Mouse (Mus musculus): ENCODE measurements around the gene Anxa6. TPM values are rescaled to one million over a fixed set of nuclear protein-coding genes. Genes with fewer than 3 reads are reported as not detected.

Anxa6 gene
- polyA plus RNA-seq, 1 experiment from 2014 or later, result 86.9 TPM

DNA sequence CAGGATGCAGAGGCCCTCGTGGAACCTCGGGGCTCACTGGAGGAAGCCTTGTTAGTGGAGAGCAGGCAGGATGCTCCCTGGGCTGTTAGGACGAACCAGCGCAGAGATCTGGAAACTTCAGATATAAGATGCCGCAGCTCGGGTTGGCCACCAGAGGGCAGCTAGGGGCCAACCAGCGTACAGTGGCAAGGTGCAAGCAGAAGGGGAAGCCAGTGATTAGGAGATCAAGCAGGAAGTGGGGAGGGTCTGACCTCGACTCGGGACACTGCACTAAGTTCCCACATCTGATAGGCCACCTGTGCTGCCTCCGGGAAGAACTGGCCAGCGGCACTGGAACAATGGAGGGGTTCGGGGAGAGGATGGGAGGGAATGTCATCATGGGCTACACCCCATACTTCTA is 35.0 kb downstream of the Anxa6 start:
- 9% methylated on average over 12 of the region's 12 CpGs for WGBS
- Histone ChIP-seq H3K36me3 (ENCODE audit: control insufficient read depth, insufficient read depth) (peaks cover 58% of the 10 kb centered on the region), H3K9ac (ENCODE audit: low read depth, low read length) (no peak overlapping the region), H3K9me3 (ENCODE audit: control insufficient read depth) (no peaks in the 10 kb centered on the region), H3K27ac (ENCODE audit: low read depth, low read length) (no peak overlapping the region), H3K27me3 (replicated peaks; ENCODE audit: control insufficient read depth, insufficient read depth, low read length) (no peaks in the 10 kb centered on the region), H3K4me2 (replicated peaks; ENCODE audit: low read depth) (0 out of 2 replicates have a peak overlapping the region, but pooled peaks have one; percentile 9), H3K4me1 (replicated peaks; ENCODE audit: control insufficient read depth, insufficient read depth, low read length) (no peaks in the 10 kb centered on the region), H3K4me3 (ENCODE audit: low read depth, low read length) (no peak overlapping the region)
- peak; percentile 34; the same call in 1 of the 2 replicates for ATAC-seq
- peak; percentile 95 for TF ChIP-seq CTCF (IDR thresholded peaks at IDR 0.05; ENCODE audit: low read depth)

DNA sequence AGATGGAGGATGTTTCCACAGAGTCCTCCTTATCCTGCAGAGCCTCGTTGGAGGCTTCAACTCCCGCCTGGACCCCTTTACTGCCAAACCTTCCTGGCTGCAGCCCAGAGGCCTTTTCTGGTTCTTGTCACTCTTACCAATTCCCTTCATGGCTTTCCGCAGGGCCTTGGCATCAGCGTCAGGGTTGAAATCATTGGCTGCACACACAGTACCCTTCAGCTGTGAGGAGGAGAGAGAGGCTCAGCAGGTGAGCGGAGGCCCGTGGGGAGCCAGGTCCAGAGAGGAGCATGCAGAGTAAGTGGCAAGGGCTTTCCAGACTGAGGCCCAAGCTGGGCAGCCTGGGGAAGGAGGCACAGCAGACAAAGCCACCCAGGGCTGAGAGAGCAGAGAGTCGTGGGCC is 37.1 kb downstream of the Anxa6 start:
- no peaks in the 10 kb centered on the region for H3K4me1 ChIP-seq (replicated peaks; ENCODE audit: control insufficient read depth, insufficient read depth, low read length)
- no peak for ATAC-seq
- WGBS, result 68% methylated on average over 7 of the region's 7 CpGs
- H3K9ac ChIP-seq (ENCODE audit: low read depth, low read length), result no peak overlapping the region
- H3K9me3 ChIP-seq (ENCODE audit: control insufficient read depth), result no peaks in the 10 kb centered on the region
- H3K36me3 ChIP-seq (ENCODE audit: control insufficient read depth, insufficient read depth), result peaks cover 53% of the 10 kb centered on the region
- no peak for TF ChIP-seq CTCF (IDR thresholded peaks at IDR 0.05; ENCODE audit: low read depth)
- no peaks in the 10 kb centered on the region for H3K27me3 ChIP-seq (replicated peaks; ENCODE audit: control insufficient read depth, insufficient read depth, low read length)
- H3K4me3 ChIP-seq (ENCODE audit: low read depth, low read length), result no peak overlapping the region
- no peak overlapping the region for H3K4me2 ChIP-seq (replicated peaks; ENCODE audit: low read depth)
- no peak overlapping the region for H3K27ac ChIP-seq (ENCODE audit: low read depth, low read length)

DNA sequence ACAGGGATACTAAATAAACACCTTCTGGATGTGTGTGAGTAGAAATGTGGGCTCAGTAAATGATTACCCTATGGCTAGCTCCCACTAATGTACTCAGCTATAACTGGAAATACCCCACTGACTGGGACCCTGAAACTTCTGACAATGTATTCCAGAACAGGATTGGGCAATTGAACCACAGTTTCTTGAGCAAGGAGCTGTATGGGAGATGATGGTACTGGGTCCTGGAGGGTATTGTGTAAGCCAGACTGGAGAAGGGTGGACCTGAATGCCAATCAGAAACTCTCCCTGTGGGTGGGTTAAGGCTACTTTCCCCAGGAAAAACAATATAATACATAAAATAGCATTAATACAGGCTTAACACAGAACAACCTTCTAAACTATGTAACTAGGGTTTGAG is 43.3 kb downstream of the Anxa6 start:
- Histone ChIP-seq H3K27ac (ENCODE audit: low read depth, low read length) (no peak overlapping the region), H3K4me2 (replicated peaks; ENCODE audit: low read depth) (no peak overlapping the region), H3K9me3 (ENCODE audit: control insufficient read depth) (no peaks in the 10 kb centered on the region), H3K27me3 (replicated peaks; ENCODE audit: control insufficient read depth, insufficient read depth, low read length) (no peaks in the 10 kb centered on the region), H3K9ac (ENCODE audit: low read depth, low read length) (no peak overlapping the region), H3K36me3 (ENCODE audit: control insufficient read depth, insufficient read depth) (peaks cover 19% of the 10 kb centered on the region; the same call in 1 of the 2 replicates), H3K4me3 (ENCODE audit: low read depth, low read length) (no peak overlapping the region), H3K4me1 (replicated peaks; ENCODE audit: control insufficient read depth, insufficient read depth, low read length) (no peaks in the 10 kb centered on the region)
- TF ChIP-seq CTCF (IDR thresholded peaks at IDR 0.05; ENCODE audit: low read depth), result no peak
- no peak for ATAC-seq

DNA sequence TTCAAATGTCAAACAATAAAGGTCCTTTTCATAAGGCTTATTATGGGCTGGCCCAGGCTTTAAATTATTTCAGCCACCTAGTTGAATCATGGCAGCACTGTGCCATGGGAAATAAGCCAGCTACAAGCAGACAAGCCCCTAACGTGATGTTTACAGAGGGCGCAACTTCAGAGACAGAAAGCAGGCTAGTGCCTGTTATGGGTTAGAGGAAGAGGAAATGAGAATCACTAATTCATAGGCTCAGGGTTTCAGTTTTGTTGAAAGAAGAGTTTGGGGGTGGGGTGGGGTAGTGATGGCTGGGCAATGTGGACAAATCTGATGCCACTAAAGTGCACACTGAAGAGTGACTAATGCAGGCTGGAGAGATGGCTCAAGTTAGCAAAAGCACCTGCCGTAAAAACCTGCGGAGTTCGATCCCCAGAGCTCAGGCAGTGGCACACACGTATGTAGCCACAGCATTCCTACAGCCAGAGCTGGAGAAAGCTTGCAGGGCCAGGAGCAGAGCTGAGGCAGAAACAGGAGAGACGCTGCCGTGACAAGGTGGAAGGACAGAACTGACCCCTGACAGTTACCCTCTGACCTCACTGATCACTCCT is 44.4 kb downstream of the Anxa6 start:
- H3K4me1 ChIP-seq (replicated peaks; ENCODE audit: control insufficient read depth, insufficient read depth, low read length), result no peaks in the 10 kb centered on the region
- H3K36me3 ChIP-seq (ENCODE audit: control insufficient read depth, insufficient read depth), result peaks cover 18% of the 10 kb centered on the region
- H3K4me3 ChIP-seq (ENCODE audit: low read depth, low read length), result no peak overlapping the region
- no peak for ATAC-seq
- TF ChIP-seq CTCF (IDR thresholded peaks at IDR 0.05; ENCODE audit: low read depth), result no peak
- H3K9ac ChIP-seq (ENCODE audit: low read depth, low read length), result no peak overlapping the region
- H3K27me3 ChIP-seq (replicated peaks; ENCODE audit: control insufficient read depth, insufficient read depth, low read length), result no peaks in the 10 kb centered on the region
- 63% methylated on average over 8 of the region's 8 CpGs for WGBS
- no peak overlapping the region for H3K4me2 ChIP-seq (replicated peaks; ENCODE audit: low read depth)
- no peak overlapping the region for H3K27ac ChIP-seq (ENCODE audit: low read depth, low read length)
- H3K9me3 ChIP-seq (ENCODE audit: control insufficient read depth), result no peaks in the 10 kb centered on the region

DNA sequence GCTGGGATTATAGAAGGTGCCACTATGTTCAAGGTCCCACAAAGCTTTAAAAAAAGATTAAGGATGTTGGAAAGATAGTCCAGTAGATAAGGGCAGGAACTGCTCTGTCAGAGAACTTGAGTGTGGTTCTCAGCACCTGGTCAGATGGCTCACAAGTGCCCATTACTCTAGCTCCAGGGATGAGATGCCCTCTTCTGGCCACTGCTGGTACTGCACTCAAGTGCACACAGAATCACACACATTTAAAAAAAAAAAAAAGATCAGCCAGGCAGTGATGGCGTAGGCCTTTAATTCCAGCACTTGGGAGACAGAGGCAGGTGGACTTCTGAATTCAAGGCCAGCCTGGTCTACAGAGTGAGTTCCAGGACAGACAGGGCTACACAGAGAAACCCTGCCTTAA is 45.3 kb downstream of the Anxa6 start:
- Histone ChIP-seq H3K4me1 (replicated peaks; ENCODE audit: control insufficient read depth, insufficient read depth, low read length) (no peaks in the 10 kb centered on the region), H3K36me3 (ENCODE audit: control insufficient read depth, insufficient read depth) (peaks cover 19% of the 10 kb centered on the region), H3K9me3 (ENCODE audit: control insufficient read depth) (no peaks in the 10 kb centered on the region), H3K27ac (ENCODE audit: low read depth, low read length) (no peak overlapping the region), H3K9ac (ENCODE audit: low read depth, low read length) (no peak overlapping the region), H3K27me3 (replicated peaks; ENCODE audit: control insufficient read depth, insufficient read depth, low read length) (no peaks in the 10 kb centered on the region), H3K4me3 (ENCODE audit: low read depth, low read length) (no peak overlapping the region), H3K4me2 (replicated peaks; ENCODE audit: low read depth) (no peak overlapping the region)
- WGBS, result 81% methylated on average over 1 of the region's 1 CpGs
- TF ChIP-seq CTCF (IDR thresholded peaks at IDR 0.05; ENCODE audit: low read depth), result peak; percentile 77
- ATAC-seq, result no peak

DNA sequence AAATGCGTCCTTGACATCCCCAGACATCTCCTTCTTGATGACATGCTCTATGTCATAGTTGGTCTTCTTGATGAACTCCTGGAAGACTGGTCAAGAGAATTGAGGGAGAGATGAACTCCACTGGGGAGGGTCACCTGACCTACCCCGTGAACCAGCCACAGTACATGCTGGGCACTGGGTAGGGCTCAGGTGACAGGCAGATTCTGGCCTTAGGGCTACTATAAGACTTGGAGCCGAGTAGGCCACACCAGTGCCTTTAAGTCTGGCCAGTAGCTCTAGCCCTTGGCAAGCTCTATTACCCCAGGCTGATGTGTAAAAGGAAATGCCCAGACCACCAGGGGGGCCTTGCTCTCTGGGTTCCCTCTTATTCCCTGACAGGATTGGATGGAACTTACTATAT is 48.2 kb downstream of the Anxa6 start:
- no peak for ATAC-seq
- H3K36me3 ChIP-seq (ENCODE audit: control insufficient read depth, insufficient read depth), result peaks cover 30% of the 10 kb centered on the region

DNA sequence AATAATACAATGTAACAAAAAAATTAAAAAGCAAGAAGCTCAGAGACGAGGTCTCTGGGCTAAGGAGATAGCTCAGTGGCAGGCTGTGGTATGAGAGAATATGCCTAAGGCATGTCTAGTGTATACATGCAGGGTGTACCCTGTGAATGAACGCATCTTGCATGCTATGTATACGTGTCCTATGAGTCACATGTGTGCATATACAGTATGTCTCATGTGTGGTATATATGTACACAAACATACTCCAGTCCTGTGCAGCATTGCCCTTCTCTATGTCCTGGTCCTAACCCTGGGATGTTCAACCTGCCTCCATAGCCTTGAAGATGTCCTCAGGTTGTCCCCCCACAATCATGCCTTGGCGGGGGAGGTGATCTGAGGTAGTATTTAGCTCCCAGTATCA is 48.7 kb downstream of the Anxa6 start:
- Histone ChIP-seq H3K9ac (ENCODE audit: low read depth, low read length) (no peak overlapping the region), H3K27me3 (replicated peaks; ENCODE audit: control insufficient read depth, insufficient read depth, low read length) (no peaks in the 10 kb centered on the region), H3K36me3 (ENCODE audit: control insufficient read depth, insufficient read depth) (peaks cover 33% of the 10 kb centered on the region), H3K27ac (ENCODE audit: low read depth, low read length) (no peak overlapping the region), H3K4me1 (replicated peaks; ENCODE audit: control insufficient read depth, insufficient read depth, low read length) (no peaks in the 10 kb centered on the region), H3K4me3 (ENCODE audit: low read depth, low read length) (no peak overlapping the region), H3K9me3 (ENCODE audit: control insufficient read depth) (no peaks in the 10 kb centered on the region), H3K4me2 (replicated peaks; ENCODE audit: low read depth) (no peak overlapping the region)
- TF ChIP-seq CTCF (IDR thresholded peaks at IDR 0.05; ENCODE audit: low read depth), result no peak
- 68% methylated on average over 4 of the region's 4 CpGs for WGBS
- ATAC-seq, result no peak; the same call in 1 of the 2 replicates

More for the DNA sequence above, 48.2 kb downstream of the Anxa6 start:
- Histone ChIP-seq H3K27ac (ENCODE audit: low read depth, low read length) (no peak overlapping the region), H3K9ac (ENCODE audit: low read depth, low read length) (no peak overlapping the region), H3K4me1 (replicated peaks; ENCODE audit: control insufficient read depth, insufficient read depth, low read length) (no peaks in the 10 kb centered on the region), H3K9me3 (ENCODE audit: control insufficient read depth) (no peaks in the 10 kb centered on the region), H3K4me3 (ENCODE audit: low read depth, low read length) (no peak overlapping the region), H3K27me3 (replicated peaks; ENCODE audit: control insufficient read depth, insufficient read depth, low read length) (no peaks in the 10 kb centered on the region), H3K4me2 (replicated peaks; ENCODE audit: low read depth) (no peak overlapping the region)
- WGBS, result 73% methylated on average over 3 of the region's 3 CpGs
- TF ChIP-seq CTCF (IDR thresholded peaks at IDR 0.05; ENCODE audit: low read depth), result no peak
